In genomic region chr1:166409701-166410220, GRCm38 (mm10) we compare ENCODE assay signal across 8 mouse cellular contexts. TPM values are rescaled to one million over a fixed set of nuclear protein-coding genes. Genes with fewer than 3 reads are reported as not detected.
DNase-seq lines count a peak whose midpoint lies in the region; ATAC-seq and TF ChIP-seq lines count a peak whose summit lies in the region.

Gene Pogk, minus strand, starts transcription at chr1:166409863.

- intact Hi-C loops in heart, postnatal 14 days (cut with DNase I) = no loop called here

- peak within 1 kb of the TSS; percentile 41 for H3K9ac ChIP-seq in ES-Bruce4 (ENCODE audit: low read depth, poor library complexity, severe bottlenecking)
- H3K9ac ChIP-seq in forebrain, embryonic 12.5 days = peak within 1 kb of the TSS; percentile 95
- peak within 1 kb of the TSS; percentile 73 for H3K9ac ChIP-seq in lung, embryonic 15.5 days

- peaks cover 24% of the 10 kb centered on the region for H3K9me3 ChIP-seq in ES-Bruce4 (replicated peaks; ENCODE audit: control insufficient read depth, insufficient read depth, low read length, poor library complexity, severe bottlenecking)
- peaks cover 9% of the 10 kb centered on the region; the same call in 1 of the 2 replicates for H3K9me3 ChIP-seq in forebrain, embryonic 12.5 days
- no peaks in the 10 kb centered on the region for H3K9me3 ChIP-seq in lung, embryonic 15.5 days

- no peak for TF ChIP-seq POLR2A in ES-Bruce4 (IDR thresholded peaks at IDR 0.05; ENCODE audit: insufficient read depth, low read length)
- TF ChIP-seq POLR2A in thymus, adult 2 months (IDR thresholded peaks at IDR 0.05; ENCODE audit: control insufficient read depth, extremely low read depth, insufficient read depth, low read length, poor library complexity) = peak; percentile 40; the same call in 1 of the 2 replicates

- peak within 1 kb of the TSS; percentile 82 for H3K4me2 ChIP-seq in forebrain, embryonic 12.5 days
- peak within 1 kb of the TSS; percentile 97 for H3K4me2 ChIP-seq in lung, embryonic 15.5 days

- H3K4me1 ChIP-seq in ES-Bruce4 (ENCODE audit: control insufficient read depth, insufficient read depth, low read length) = no peaks in the 10 kb centered on the region
- H3K4me1 ChIP-seq in forebrain, embryonic 12.5 days = peaks cover 20% of the 10 kb centered on the region
- peaks cover 15% of the 10 kb centered on the region for H3K4me1 ChIP-seq in lung, embryonic 15.5 days
- peaks cover 4% of the 10 kb centered on the region for H3K4me1 ChIP-seq in thymus, adult 2 months (replicated peaks; ENCODE audit: control insufficient read depth, insufficient read depth, low read length)

- peak within 1 kb of the TSS; percentile 45 for H3K4me3 ChIP-seq in ES-Bruce4 (ENCODE audit: low read depth, low read length)
- H3K4me3 ChIP-seq in forebrain, embryonic 12.5 days (replicated peaks) = peak within 1 kb of the TSS; percentile 79
- peak within 1 kb of the TSS; percentile 80 for H3K4me3 ChIP-seq in lung, embryonic 15.5 days
- H3K4me3 ChIP-seq in thymus, adult 2 months (ENCODE audit: control insufficient read depth, insufficient read depth, low read length) = peak within 1 kb of the TSS; percentile 56

- no peak within 1 kb of the TSS for H3K27ac ChIP-seq in ES-Bruce4 (ENCODE audit: insufficient read depth, low read length)
- peak within 1 kb of the TSS; percentile 78 for H3K27ac ChIP-seq in forebrain, embryonic 12.5 days
- H3K27ac ChIP-seq in lung, embryonic 15.5 days = peak within 1 kb of the TSS; percentile 67
- no peak within 1 kb of the TSS for H3K27ac ChIP-seq in thymus, adult 2 months (ENCODE audit: control insufficient read depth, insufficient read depth, low read length)

- WGBS in forebrain, embryonic 12.5 days = 6% methylated on average over 49 of the region's 49 CpGs
- under 1% methylated on average over 49 of the region's 49 CpGs for WGBS in large intestine, adult 2 months
- WGBS in lung, embryonic 15.5 days = 3% methylated on average over 39 of the region's 49 CpGs
- 2% methylated on average over 49 of the region's 49 CpGs for WGBS in thymus, adult 2 months

- TF ChIP-seq EP300 in ES-Bruce4 (IDR thresholded peaks at IDR 0.05; ENCODE audit: insufficient read depth, low read depth, low read length) = no peak

- peak; percentile 96 for ATAC-seq in forebrain, embryonic 12.5 days (ENCODE audit: low FRiP score)
- ATAC-seq in lung, embryonic 15.5 days (ENCODE audit: borderline replicate concordance, extremely low read depth, low FRiP score, low TSS enrichment) = peak; percentile 94

- peak; percentile 57 for DNase-seq in c-Kit-positive CD71-positive TER-119-negative erythroid progenitor cells, embryonic 14.5 days (ENCODE audit: low read depth)
- DNase-seq in heart, postnatal 14 days = peak; percentile 83 to 85
- peak; percentile 33 for DNase-seq in large intestine, adult 2 months (ENCODE audit: low read depth, low spot score)
- DNase-seq in ovary, adult 18-20 months (ENCODE audit: low spot score) = peak; percentile 62
- peak; percentile 80 for DNase-seq in thymus, adult 2 months

- no peak for TF ChIP-seq CTCF in ES-Bruce4 (IDR thresholded peaks at IDR 0.05; ENCODE audit: low read depth, low read length)
- TF ChIP-seq CTCF in thymus, adult 2 months (IDR thresholded peaks at IDR 0.05; ENCODE audit: borderline replicate concordance, control insufficient read depth, extremely low read depth, insufficient read depth, low read length, poor library complexity) = no peak

- peaks cover 13% of the 10 kb centered on the region for H3K27me3 ChIP-seq in ES-Bruce4 (ENCODE audit: control insufficient read depth, insufficient read depth, low read length, poor library complexity, severe bottlenecking)
- H3K27me3 ChIP-seq in forebrain, embryonic 12.5 days = no peaks in the 10 kb centered on the region
- H3K27me3 ChIP-seq in lung, embryonic 15.5 days = no peaks in the 10 kb centered on the region
- no peaks in the 10 kb centered on the region; the same call in 1 of the 2 replicates for H3K27me3 ChIP-seq in thymus, adult 2 months (ENCODE audit: control insufficient read depth, insufficient read depth, low read length)

- H3K36me3 ChIP-seq in ES-Bruce4 (ENCODE audit: control insufficient read depth, insufficient read depth, low read length, poor library complexity, severe bottlenecking) = no peaks in the 10 kb centered on the region
- peaks cover 34% of the 10 kb centered on the region for H3K36me3 ChIP-seq in forebrain, embryonic 12.5 days (replicated peaks)
- H3K36me3 ChIP-seq in lung, embryonic 15.5 days = peaks cover 18% of the 10 kb centered on the region; the same call in 1 of the 2 replicates
- no peaks in the 10 kb centered on the region for H3K36me3 ChIP-seq in thymus, adult 2 months (ENCODE audit: control insufficient read depth, insufficient read depth, low read length)

RNA-seq across cellular contexts. Expression of gene Pogk, which starts in this region (rescaled TPM):
- polyA plus RNA-seq in ES-Bruce4 (2011; ENCODE audit: insufficient read depth, insufficient read length, low read depth, missing spikeins) = 2.0 and 6.0 TPM in 2 replicates
- 51.7 and 54.1 TPM in 2 replicates for polyA plus RNA-seq in forebrain, embryonic 12.5 days (2016; fragmentation: Nextera tagmentation; extraction: Ambion mirVana)
- total RNA-seq in heart, postnatal 14 days (2021) = 10 to 100 TPM; 13.9 to 15.6 TPM
- polyA plus RNA-seq in large intestine, adult 2 months (2012; rRNA removed) = 2.2 and 3.0 TPM in 2 replicates
- polyA plus RNA-seq in lung, embryonic 15.5 days (2015; fragmentation: Nextera tagmentation; extraction: Ambion mirVana) = 10.5 and 11.3 TPM in 2 replicates
- polyA plus RNA-seq in thymus, adult 2 months (2012; rRNA removed) = 7.4 and 8.1 TPM in 2 replicates

Comparison
In these comparisons a context has a peak if more than half of its experiments do, and no peak if none do; other contexts are left out.
1. H3K27ac ChIP-seq: peak in forebrain, embryonic 12.5 days (single experiment) and lung, embryonic 15.5 days (single experiment); none in ES-Bruce4 (single experiment) and thymus, adult 2 months (single experiment).
2. H3K9ac ChIP-seq: peak in every context shown above with its lines; median percentile 95 in forebrain, embryonic 12.5 days; 73 in lung, embryonic 15.5 days; 41 in ES-Bruce4.
3. DNase-seq: peak in every context shown above with its lines; median percentile 84 in heart, postnatal 14 days; 80 in thymus, adult 2 months; 62 in ovary, adult 18-20 months; 57 in c-Kit-positive CD71-positive TER-119-negative erythroid progenitor cells, embryonic 14.5 days; 33 in large intestine, adult 2 months.
4. Peak in every context shown above with its lines, with median percentiles within 50 percentile points of each other: H3K4me3 ChIP-seq.